Mouse (Mus musculus): ENCODE measurements around the gene Olfr314.
"Not testable (repeated sequence)": the region's sequence is repeated elsewhere in the genome, so short reads cannot be mapped to it uniquely, and the experiment has no call there.

The Olfr314 gene

GRCm38 (mm10) chr11:58782480-58783089, at the start of gene Olfr314:
Olfr314 (plus strand) TSS chr11:58782952.
- no peak for DNase-seq (ENCODE audit: low read depth)

- no peak for DNase-seq (ENCODE audit: low read depth)
Observed at GRCm38 (mm10) chr11:58733372-58733771, 49.4 kb upstream of the Olfr314 start.

GRCm38 (mm10) chr11:58738792-58739262, 43.9 kb upstream of the Olfr314 start, which contains the start of gene Olfr317:
Olfr317 (minus strand) TSS chr11:58739212.
- DNase-seq (ENCODE audit: low read depth), result no peak

- not testable (repeated sequence) for DNase-seq (ENCODE audit: low read depth)
Observed at GRCm38 (mm10) chr11:58751096-58751495, 31.7 kb upstream of the Olfr314 start.

- no peak for DNase-seq (ENCODE audit: low read depth)
Observed at GRCm38 (mm10) chr11:58752434-58752833, 30.3 kb upstream of the Olfr314 start, which contains the start of gene Olfr316. Olfr316 (plus strand) TSS chr11:58752734.

GRCm38 (mm10) chr11:58772888-58773287, 9.9 kb upstream of the Olfr314 start, which contains the start of gene Olfr315:
Olfr315 (plus strand) TSS chr11:58773188.
- DNase-seq (ENCODE audit: low read depth), result no peak

- DNase-seq (ENCODE audit: low read depth), result no peak
Observed at GRCm38 (mm10) chr11:58784182-58784581, 1.4 kb downstream of the Olfr314 start.

GRCm38 (mm10) chr11:58787651-58788050, 4.9 kb downstream of the Olfr314 start:
- no peak for DNase-seq (ENCODE audit: low read depth)

- no peak for DNase-seq (ENCODE audit: low read depth)
Observed at GRCm38 (mm10) chr11:58788346-58788745, 5.6 kb downstream of the Olfr314 start.

GRCm38 (mm10) chr11:58789532-58789931, 6.8 kb downstream of the Olfr314 start:
- no peak for DNase-seq (ENCODE audit: low read depth)

GRCm38 (mm10) chr11:58790053-58790452, 7.3 kb downstream of the Olfr314 start:
- no peak for DNase-seq (ENCODE audit: low read depth)

- DNase-seq (ENCODE audit: low read depth), result no peak
Observed at GRCm38 (mm10) chr11:58790646-58791045, 7.9 kb downstream of the Olfr314 start.

GRCm38 (mm10) chr11:58795856-58796255, 13.1 kb downstream of the Olfr314 start:
- no peak for DNase-seq (ENCODE audit: low read depth)

- DNase-seq (ENCODE audit: low read depth), result no peak
Observed at GRCm38 (mm10) chr11:58796850-58797249, 14.1 kb downstream of the Olfr314 start.

GRCm38 (mm10) chr11:58799747-58800146, 17.0 kb downstream of the Olfr314 start:
- no peak for DNase-seq (ENCODE audit: low read depth)

GRCm38 (mm10) chr11:58801558-58802228, 18.9 kb downstream of the Olfr314 start, which contains the start of gene Fam183b:
Fam183b (minus strand) TSS chr11:58801960.
- no peak for DNase-seq (ENCODE audit: low read depth)

- DNase-seq (ENCODE audit: low read depth), result no peak
Observed at GRCm38 (mm10) chr11:58803871-58804270, 21.1 kb downstream of the Olfr314 start.

GRCm38 (mm10) chr11:58804393-58804792, 21.6 kb downstream of the Olfr314 start:
- DNase-seq (ENCODE audit: low read depth), result no peak

GRCm38 (mm10) chr11:58812001-58812400, 29.2 kb downstream of the Olfr314 start:
- no peak for DNase-seq (ENCODE audit: low read depth)

- DNase-seq (ENCODE audit: low read depth), result not testable (repeated sequence)
Observed at GRCm38 (mm10) chr11:58814700-58815099, 31.9 kb downstream of the Olfr314 start, which contains the start of gene Olfr313. Olfr313 (plus strand) TSS chr11:58815000.

GRCm38 (mm10) chr11:58815676-58816075, 32.9 kb downstream of the Olfr314 start:
- DNase-seq (ENCODE audit: low read depth), result no peak

- DNase-seq (ENCODE audit: low read depth), result not testable (repeated sequence)
Observed at GRCm38 (mm10) chr11:58828937-58829336, 46.2 kb downstream of the Olfr314 start, which contains the start of gene Olfr312. Olfr312 (plus strand) TSS chr11:58829237.

GRCm38 (mm10) chr11:58829764-58830163, 47.0 kb downstream of the Olfr314 start:
- no peak for DNase-seq (ENCODE audit: low read depth)
